Mouse (Mus musculus) olfactory bulb, adult 2 months (tissue): ENCODE measurements around the gene Gm45623. TPM values are rescaled to one million over a fixed set of nuclear protein-coding genes. Genes with fewer than 3 reads are reported as not detected.

Experiments
- H3K27ac ChIP-seq: fragments of 200-500 bp; 2 replicates; pipeline ENCODE4 v1.5.1; 2012; ENCODE audit warnings: low read depth, low read length; ENCODE audit not compliant: insufficient read depth
- H3K4me1 ChIP-seq: fragments of 200-500 bp; 2 replicates; pipeline ENCODE4 v1.6.1; 2012; ENCODE audit warnings: low read length; ENCODE audit not compliant: control insufficient read depth, insufficient read depth
- H3K4me3 ChIP-seq: fragments of 200-500 bp; 2 replicates; pipeline ENCODE4 v1.5.1; 2012; ENCODE audit warnings: mild to moderate bottlenecking, low read depth, low read length, moderate library complexity; ENCODE audit not compliant: insufficient read depth
- CTCF ChIP-seq: fragments of 200-500 bp; IDR thresholded peaks from 2 replicates; pipeline ENCODE4 v1.5.1; 2012; ENCODE audit warnings: low read depth, mild to moderate bottlenecking, low read length, moderate library complexity; ENCODE audit not compliant: insufficient read depth
- POLR2A ChIP-seq: fragments of 200-500 bp; IDR thresholded peaks from 2 replicates; pipeline ENCODE4 v1.6.1; 2012; ENCODE audit warnings: mild to moderate bottlenecking, low read depth, low read length, moderate library complexity; ENCODE audit not compliant: insufficient read depth
- WGBS: fragments of 180-500 bp; shearing (Covaris S2); methylation state at CpG from one replicate; pipeline ENCODE4 v1.1.7; 2018; 5-methylcytosine and 5-hydroxymethylcytosine counted together
- polyA plus RNA-seq: library from polyadenylated mRNA; stranded (reverse); fragments of >200 nt; gene quantifications from 2 replicates; pipeline ENCODE4 v1.2.4, GENCODE M21; 2012; ENCODE audit warnings: low replicate concordance; ENCODE audit not compliant: missing spikeins, insufficient read depth, insufficient read length

Gm45623 gene
- polyA plus RNA-seq, 1 experiment, result not detected

GRCm38 (mm10) chr13:56774304-56774703 lies 20.7 kb upstream of the Gm45623 start:
- WGBS, result 9% methylated on average over 5 of the region's 5 CpGs
- H3K4me1 ChIP-seq, result peaks cover 53% of the 10 kb centered on the region
- TF ChIP-seq CTCF (no peak), POLR2A (no peak)
- H3K27ac ChIP-seq, result peak overlapping the region; percentile 89
- no peak overlapping the region for H3K4me3 ChIP-seq

- TF ChIP-seq POLR2A (no peak), CTCF (no peak)
- no peak overlapping the region for H3K4me3 ChIP-seq
Observed at GRCm38 (mm10) chr13:56773262-56773870, 19.7 kb upstream of the Gm45623 start.

GRCm38 (mm10) chr13:56772592-56772991 lies 19.0 kb upstream of the Gm45623 start:
- 0 out of 2 replicates have a peak, but pooled peaks have one; percentile 17 for TF ChIP-seq CTCF
- TF ChIP-seq POLR2A, result no peak

More at GRCm38 (mm10) chr13:56773262-56773870, 19.7 kb upstream of the Gm45623 start:
- 74% methylated on average over 14 of the region's 14 CpGs for WGBS
- Histone ChIP-seq H3K27ac (0 out of 2 replicates have a peak overlapping the region, but pooled peaks have one; percentile 89), H3K4me1 (peaks cover 53% of the 10 kb centered on the region)

GRCm38 (mm10) chr13:56770786-56771185 lies 17.2 kb upstream of the Gm45623 start:
- WGBS, result 59% methylated on average over 5 of the region's 5 CpGs
- TF ChIP-seq POLR2A, result no peak
- Histone ChIP-seq H3K27ac (peak overlapping the region; percentile 20; the same call in 1 of the 2 replicates), H3K4me3 (no peak overlapping the region), H3K4me1 (peaks cover 45% of the 10 kb centered on the region)

More at GRCm38 (mm10) chr13:56772592-56772991, 19.0 kb upstream of the Gm45623 start:
- 39% methylated on average over 3 of the region's 3 CpGs for WGBS
- H3K4me1 ChIP-seq, result peaks cover 50% of the 10 kb centered on the region
- no peak overlapping the region for H3K27ac ChIP-seq
- no peak overlapping the region for H3K4me3 ChIP-seq

GRCm38 (mm10) chr13:56770136-56770578 lies 16.5 kb upstream of the Gm45623 start:
- Histone ChIP-seq H3K4me1 (peaks cover 49% of the 10 kb centered on the region), H3K4me3 (no peak overlapping the region), H3K27ac (no peak overlapping the region; the same call in 1 of the 2 replicates)
- no peak for TF ChIP-seq CTCF
- TF ChIP-seq POLR2A, result no peak
- WGBS, result 43% methylated on average over 1 of the region's 1 CpGs

GRCm38 (mm10) chr13:56769431-56769830 lies 15.8 kb upstream of the Gm45623 start:
- Histone ChIP-seq H3K4me3 (no peak overlapping the region), H3K27ac (peak overlapping the region; percentile 31; the same call in 1 of the 2 replicates), H3K4me1 (peaks cover 50% of the 10 kb centered on the region)
- 48% methylated on average over 4 of the region's 4 CpGs for WGBS
- no peak for TF ChIP-seq POLR2A
- TF ChIP-seq CTCF, result no peak

- Histone ChIP-seq H3K4me1 (peaks cover 48% of the 10 kb centered on the region), H3K4me3 (no peak overlapping the region), H3K27ac (no peak overlapping the region)
- WGBS, result 32% methylated on average over 5 of the region's 5 CpGs
- TF ChIP-seq CTCF (no peak), POLR2A (no peak)
Observed at GRCm38 (mm10) chr13:56766211-56766610, 12.6 kb upstream of the Gm45623 start.

- no peak overlapping the region for H3K27ac ChIP-seq
- TF ChIP-seq POLR2A (no peak), CTCF (no peak)
- whole genome bisulfite sequencing, result 57% methylated on average over 25 of the region's 25 CpGs
Observed at GRCm38 (mm10) chr13:56765284-56766032, 11.8 kb upstream of the Gm45623 start.

More at GRCm38 (mm10) chr13:56765284-56766032, 11.8 kb upstream of the Gm45623 start:
- H3K4me1 ChIP-seq, result peaks cover 53% of the 10 kb centered on the region
- H3K4me3 ChIP-seq, result no peak overlapping the region
